Mouse (Mus musculus) layer of hippocampus, postnatal 14 days (tissue): Measurements from ENCODE around the gene Tmbim7. TPM values are rescaled to one million over a fixed set of nuclear protein-coding genes. Genes with fewer than 3 reads are reported as not detected.
"Not testable (repeated sequence)": the region's sequence is repeated elsewhere in the genome, so short reads cannot be mapped to it uniquely, and the experiment has no call there.

ENCODE experiments used
- DNase-seq, 2 experiments: peaks; one replicate each; pipeline ENCODE4 v3.0.0; 2021 to 2022; ENCODE audit warnings: low spot score in 2 of 2, mixed read lengths in 1 of 2
- long read RNA-seq, 2 experiments: library from polyadenylated mRNA; stranded (forward); transcript quantifications; one replicate each; pipeline ENCODE4 v2.0.0; 2021
- total RNA-seq, 2 experiments: library from RNA; stranded (reverse); gene quantifications; 2 replicates each; pipeline ENCODE4 v1.2.3; 2021

Tmbim7 gene
- not detected for total RNA-seq
- long read RNA-seq, experiment 1, result 0 reads
- long read RNA-seq, experiment 2, partial matches to known transcripts, result 0 of 1 reads
- long read RNA-seq, experiment 2, other reads (novel, unspliced or antisense), result 1 of 1 reads

DNA sequence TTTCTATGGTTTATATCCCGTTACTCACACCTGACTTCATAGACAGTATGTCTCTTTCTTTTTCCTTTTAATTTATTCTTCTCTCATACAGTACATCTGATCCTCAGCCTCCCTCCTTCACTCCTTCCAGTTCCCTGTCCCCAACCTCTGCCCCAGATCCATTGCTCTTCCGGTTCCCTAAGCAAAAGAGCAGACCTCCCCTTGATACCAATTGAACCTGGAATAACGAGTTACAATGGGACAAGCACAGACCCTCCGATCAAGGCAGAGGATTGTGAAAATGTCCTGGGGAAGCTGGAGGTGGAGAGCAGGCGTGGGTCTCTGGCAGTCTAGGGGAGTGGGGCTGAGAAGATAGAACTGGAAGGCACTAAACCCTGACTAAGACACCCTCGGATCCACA lies at the start of gene Tmbim7:
Tmbim7 (plus strand) TSS at position 301 of the 400 bp plus-strand sequence.
- DNase-seq, result no peak

DNA sequence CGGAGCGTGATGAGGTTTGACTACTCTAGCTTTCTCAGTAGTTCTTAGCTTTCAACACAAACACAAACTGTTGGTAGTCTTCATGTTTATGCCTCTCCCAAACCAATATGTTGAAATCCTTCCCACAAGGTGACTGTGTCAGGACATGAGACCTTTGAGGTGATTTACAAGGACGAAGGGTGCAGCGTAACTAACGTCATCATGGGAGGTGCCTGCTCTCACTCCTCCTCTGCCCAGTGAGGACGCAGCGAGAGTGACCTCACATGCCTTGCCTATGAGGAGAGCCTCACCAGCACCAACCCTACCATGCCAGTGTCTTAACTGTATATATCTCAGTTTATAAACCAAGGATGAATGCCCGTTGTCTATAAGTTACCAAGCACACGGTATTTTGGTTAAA lies 43.9 kb upstream of the Tmbim7 start:
- DNase-seq, result no peak

DNA sequence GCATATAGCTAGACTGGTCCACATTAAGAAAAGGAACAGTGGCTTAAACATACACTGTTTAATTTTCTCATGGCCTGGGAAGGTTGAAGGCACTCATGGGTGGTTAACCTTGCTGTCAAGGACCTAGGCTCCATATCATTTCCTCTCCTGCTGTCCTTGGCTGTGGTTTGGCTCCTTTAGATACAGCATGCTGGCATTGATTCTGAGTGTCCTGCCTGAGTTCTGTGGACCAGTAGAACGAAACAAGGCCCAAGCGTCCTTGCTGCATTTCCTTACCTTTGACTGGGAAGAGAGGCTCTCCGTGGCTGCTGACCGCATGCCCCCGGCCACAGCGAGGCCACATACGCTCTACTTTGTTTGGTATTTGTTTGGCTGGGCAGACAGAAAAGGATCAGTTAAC lies 41.7 kb upstream of the Tmbim7 start:
- DNase-seq, result no peak

DNA sequence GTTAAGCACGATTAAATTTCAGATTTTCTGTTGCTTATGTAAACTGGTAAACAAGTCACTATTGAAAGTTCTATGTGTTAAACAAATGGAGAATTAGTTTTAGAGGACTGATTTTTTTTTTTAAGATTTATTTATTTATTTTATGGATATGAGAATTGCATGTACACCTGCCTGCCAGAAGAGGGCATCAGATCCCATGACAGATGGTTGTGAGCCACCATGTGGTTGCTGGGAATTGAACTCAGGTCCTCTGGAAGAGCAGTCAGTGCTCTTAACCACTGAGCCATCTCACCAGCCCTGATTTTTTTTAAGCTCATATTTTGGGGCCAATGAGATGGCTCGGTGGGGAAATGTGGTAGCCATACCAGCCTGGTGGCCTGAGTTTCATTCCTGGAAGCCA lies 39.1 kb upstream of the Tmbim7 start:
- not testable (repeated sequence) for DNase-seq

DNA sequence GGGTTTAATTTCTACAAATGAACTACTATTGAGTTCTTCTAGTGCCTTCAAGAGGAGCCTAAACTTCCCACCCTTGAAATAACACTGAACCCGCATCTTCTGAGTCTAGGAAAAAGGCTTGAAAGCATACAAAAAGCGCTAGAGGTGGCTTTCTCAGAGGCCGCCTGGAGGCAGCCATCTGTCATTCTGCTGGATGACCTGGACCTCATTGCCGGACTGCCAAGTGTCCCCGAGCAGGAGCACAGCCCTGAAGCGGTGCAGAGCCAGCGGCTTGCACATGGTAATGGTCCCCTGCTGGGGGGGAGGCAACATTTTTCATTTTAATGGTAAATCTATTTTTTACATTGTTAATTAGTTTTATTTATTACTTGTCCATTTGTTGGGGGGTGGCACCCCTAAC lies 30.5 kb upstream of the Tmbim7 start:
- DNase-seq, result no peak

DNA sequence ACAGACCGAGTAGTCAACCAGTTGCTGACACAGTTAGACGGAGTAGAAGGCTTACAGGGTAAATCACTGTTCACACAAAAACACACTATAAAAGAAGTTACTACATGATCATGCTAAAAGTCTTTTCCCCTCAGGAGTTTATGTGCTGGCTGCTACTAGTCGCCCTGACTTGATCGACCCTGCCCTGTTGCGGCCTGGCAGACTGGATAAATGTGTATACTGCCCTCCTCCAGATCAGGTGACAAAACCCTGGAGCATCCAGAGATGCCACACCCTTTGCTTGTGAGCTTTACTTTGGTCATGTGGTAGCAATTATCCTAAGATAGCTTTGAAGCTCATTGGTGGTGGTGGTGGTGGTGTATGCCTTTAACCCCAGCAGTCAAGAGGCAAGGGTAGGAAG lies 20.9 kb upstream of the Tmbim7 start:
- no peak for DNase-seq

DNA sequence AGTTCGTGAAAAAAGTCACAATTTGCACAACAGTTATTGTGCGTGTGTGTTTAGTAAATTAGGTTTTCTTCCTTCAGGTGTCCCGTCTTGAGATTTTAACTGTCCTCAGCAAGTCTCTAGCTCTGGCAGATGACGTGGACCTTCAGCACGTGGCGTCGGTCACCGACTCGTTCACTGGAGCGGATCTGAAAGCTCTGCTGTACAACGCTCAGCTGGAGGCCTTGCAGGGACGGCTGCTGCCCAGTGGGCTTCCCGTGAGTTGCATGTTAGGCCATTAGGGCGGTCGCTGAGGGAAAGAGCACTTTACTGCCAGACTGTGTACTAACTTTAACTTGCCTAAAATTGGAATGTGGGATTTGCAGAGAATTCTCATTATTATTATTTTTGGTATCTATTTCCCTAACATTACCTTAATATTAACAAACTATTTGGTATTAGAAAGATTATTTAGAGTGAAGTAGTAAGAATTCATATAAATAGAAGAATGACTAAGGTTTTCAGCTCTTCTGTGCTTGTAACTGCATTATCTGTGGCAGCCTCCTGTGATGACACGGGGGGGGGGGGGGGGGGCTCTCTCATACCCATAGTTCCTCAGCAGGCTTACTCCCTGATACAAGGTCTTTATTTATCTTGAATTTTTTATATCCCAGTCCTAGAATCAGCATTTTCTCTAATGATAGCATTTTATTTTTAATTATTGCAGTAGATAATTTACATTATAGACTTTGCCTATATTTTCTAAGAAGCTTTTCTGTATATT lies 19.3 kb upstream of the Tmbim7 start:
- DNase-seq, result no peak

DNA sequence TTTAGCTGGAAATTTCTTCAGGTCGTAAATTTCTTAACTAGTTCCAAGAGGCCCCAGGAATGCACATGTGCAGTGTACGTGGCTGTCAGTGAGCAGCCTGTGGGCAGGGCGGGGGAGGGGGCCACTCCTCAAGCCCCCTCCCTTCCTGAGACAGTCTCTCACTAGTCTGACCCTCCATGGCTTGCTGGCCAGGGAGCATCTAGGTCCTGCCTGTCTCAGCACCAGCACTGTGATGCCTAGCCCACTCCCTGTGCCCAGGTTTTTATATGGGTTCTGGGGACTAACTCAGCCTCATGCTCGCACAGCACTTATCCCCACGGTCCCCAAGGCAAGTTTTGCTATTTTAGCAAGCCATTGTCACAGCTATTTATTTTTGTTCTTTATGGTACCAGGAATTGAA lies 18.7 kb upstream of the Tmbim7 start:
- DNase-seq, result no peak

DNA sequence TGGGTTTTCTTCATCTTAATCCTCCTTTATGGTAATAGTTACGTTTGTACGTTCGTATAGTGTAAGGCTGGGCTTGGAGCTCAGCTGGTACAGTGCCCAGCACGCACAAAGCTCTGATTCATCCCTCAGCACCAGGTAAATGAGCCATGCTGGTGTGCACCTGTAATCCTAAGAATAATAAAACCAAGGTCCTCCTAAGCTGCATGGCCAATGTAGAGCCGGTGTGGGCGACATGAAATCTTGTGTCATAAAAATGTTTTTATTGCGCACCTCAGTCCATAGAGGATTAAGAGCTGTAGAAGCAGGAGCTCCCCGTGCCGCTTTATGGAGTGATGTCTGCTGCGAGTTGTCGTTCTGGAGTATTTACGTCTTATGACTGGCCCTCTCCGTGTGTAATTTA lies 17.7 kb upstream of the Tmbim7 start:
- DNase-seq, result no peak

DNA sequence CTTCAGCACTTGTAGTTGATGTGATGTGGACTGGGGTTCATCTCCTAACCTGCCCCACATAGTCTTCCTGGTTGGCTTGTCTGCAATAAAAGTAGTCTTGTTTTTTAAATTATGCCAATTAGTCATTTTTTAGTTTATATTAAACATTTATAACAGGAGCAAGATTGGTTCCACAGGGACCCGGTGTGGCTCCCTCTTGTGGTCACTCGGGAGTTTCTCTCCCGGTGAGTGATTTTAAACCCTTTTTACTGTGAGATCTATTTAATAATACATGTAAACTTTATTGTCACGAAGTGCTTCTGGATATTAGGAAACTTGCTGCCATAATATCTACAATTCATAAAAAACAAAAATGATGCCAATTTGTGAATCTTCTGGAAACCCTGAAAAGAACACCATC lies 17.0 kb upstream of the Tmbim7 start:
- no peak for DNase-seq

DNA sequence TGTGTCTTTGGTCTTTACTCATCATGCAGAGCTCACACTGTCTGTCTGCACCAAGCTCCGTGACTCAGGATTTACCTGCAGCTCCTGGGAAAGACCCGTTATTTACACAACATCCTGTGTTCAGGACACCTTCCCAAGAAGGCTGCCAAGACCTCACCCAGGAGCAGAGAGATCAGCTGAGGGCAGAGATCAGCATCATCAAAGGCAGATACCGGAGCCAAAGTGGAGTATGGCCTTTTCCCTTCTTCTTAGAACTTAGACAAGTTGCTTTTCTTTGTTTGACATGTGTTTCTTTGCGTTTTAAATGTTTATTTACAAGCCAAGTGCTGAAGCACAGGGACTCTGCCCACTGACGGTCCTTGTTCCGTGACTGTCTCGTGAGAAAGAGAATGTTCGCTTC lies 15.7 kb upstream of the Tmbim7 start:
- DNase-seq, result no peak

DNA sequence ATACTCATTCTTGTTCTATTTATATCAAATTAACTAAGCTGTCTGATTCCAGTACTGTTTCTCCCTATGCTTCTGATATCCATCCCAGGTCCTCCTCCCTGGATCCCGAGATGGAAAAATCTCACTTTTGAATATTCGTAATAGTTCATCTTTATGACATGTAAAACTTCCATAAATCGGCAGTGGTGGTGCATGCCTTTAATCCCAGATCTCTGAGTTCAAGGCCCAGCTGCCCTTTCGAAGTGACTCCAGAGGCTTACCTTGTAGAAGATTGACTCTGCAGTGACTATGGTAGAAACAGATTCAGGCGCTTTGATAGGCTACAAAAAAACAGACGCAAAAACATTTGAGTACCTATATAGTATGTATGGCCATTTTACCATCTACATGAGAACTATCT lies 6.4 kb upstream of the Tmbim7 start:
- no peak for DNase-seq

DNA sequence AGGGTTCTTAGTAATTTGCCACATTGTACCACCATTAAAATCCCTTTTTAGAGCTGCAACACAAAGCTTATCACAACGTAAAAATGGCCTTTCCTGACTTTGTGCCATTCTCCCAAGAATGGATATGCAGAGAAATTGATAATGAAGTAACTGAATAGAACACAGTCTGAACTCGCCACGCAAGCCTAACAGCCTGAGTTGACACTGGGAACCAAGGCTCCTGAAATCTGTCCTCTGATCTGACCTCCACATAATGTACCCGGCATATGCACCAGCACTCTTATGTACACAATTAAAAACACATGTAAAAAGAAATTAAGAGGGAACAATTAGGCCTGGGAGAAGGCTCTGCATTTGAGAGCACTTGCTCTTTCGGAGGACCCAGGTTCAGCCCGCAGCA lies 5.7 kb upstream of the Tmbim7 start:
- no peak for DNase-seq

DNA sequence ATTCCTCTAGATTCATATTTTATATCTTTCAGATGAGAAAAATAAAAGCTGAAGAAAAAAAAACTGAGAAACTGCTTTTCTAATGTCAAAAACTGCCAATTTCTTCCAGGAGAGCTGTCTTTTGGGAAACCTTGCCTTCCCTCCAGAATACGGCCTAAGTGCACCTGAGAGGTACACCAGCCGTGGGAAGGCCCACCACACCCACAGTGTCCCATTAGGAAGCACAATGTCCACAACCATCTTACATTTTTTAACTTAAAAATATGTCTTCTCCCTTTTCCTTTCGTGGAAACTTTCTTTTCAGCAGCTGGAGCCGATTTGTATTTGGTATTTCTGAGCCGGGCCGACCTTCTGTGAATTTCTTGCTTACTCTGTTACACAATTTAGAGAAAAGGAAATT lies 4.4 kb upstream of the Tmbim7 start:
- DNase-seq, result no peak

DNA sequence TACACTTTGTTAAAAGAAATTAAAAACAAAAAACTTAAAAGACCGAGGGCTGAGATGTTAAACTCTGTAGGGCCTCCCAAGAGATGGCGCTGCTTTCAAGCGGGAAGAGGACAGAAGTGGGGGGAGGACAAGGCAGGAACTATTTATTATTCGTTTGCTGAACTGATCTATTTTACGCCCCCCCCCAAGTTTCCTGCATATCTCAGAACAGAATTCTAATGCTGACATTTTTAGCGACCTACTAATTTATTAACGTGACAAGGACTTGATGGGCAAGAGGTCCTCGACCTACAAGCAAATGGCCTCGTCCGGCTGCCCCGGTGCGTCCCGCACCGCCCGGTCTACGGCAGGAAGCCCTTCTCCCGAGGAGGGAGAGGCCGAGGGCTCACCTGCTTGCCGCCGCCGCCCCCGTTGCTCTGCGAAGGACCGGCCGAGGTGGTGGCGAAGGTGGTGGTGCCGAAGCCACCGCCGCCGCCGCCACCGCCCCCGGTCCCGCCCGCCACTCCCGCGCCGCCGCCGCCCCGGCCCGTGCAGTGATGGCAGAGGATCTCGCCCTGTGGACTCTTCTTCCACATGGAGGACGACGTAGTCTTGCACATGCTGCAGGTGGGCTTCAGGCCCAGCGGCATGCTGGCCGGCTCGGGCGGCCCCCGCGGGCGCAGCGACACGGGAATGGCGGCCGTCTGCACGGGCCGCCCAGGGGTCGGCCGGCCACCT lies 3.8 kb upstream of the Tmbim7 start:
- peak; percentile 31 to 65 for DNase-seq

DNA sequence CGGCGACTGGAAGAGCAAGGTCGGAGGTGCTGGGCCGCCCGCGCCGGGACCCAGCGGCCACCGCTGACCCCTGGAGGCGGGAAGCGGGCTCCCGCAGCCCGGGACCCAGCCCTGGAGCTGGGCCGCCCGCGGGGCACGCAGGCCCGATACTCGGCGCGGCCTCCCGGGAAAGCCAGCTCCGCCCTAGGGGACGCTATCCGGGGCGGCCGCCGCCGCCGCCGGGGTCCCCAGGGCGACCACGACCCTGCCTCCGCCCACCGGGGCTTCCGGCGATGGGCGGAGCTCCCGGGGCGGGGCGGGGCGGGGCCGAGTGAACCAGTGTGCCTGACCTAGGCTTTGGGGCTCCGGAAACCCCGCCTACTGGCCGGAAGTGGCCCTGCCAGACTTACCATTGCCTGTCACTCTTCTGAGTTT lies 3.3 kb upstream of the Tmbim7 start:
- DNase-seq, result peak; percentile 80 to 87

DNA sequence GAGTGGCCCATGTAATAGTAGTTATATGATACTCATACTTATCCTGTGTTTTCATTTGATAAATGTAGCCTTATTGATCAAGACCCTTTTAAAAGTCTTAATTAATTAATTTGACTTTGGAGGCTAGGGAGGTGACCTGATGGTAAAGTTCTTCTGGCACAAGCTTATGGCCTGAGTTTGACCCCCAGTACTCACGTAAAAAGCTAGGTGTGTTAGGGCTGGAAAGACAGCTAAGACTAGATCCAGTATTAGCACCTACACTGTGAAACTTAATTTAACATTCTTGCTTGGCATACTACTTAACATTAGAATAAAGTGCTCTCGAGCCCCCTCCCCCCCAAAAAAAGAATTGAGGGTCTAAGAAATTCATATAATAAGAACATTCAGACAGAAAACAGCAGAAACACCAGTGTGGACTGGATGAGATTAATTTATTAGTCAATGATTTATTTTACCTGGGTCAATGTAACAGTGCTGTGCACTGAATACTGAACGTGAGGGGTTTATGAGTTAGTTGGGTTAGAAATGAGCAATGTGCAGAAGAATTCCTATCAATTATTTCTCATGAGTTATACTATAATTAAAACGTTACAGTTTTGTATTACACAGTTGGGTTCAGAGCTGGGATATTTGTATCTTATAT lies 2.7 kb upstream of the Tmbim7 start:
- DNase-seq, result no peak

DNA sequence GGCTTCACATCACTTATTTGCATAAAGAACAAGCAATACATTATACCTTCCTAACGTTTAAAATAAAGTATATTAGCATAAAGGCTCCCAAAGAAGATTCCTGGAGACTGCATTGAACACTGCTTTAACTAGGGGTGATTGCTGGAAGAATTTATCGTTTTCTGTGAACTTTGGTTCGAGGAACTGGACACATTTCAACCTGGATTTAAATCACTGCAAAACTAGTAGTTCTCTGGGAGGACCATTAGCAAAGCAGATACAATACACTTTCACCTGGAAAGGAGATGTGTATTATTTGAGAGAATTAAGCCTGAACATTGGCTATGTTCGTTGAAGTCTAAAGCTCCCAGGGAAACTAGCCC lies 2.2 kb upstream of the Tmbim7 start:
- DNase-seq, result no peak

DNA sequence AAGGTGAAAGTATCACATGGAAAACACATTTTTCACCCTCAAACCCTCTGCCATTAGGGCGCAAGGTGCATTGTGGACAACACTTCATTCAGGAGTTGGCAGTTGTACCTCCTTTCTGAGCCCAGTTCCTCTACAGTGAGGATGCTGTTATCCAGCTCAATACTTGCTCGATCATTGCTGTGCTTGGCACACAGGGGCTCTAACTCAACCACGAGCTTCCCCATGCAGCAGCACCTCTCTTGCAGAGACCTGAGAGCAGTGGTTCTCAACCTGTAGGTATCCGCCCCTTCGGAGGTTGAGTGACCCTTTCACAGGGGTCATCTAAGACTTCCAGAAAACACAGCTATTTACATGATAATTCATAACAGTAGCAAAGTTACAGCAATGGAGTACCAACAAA lies 640 bp downstream of the Tmbim7 start:
- no peak for DNase-seq

DNA sequence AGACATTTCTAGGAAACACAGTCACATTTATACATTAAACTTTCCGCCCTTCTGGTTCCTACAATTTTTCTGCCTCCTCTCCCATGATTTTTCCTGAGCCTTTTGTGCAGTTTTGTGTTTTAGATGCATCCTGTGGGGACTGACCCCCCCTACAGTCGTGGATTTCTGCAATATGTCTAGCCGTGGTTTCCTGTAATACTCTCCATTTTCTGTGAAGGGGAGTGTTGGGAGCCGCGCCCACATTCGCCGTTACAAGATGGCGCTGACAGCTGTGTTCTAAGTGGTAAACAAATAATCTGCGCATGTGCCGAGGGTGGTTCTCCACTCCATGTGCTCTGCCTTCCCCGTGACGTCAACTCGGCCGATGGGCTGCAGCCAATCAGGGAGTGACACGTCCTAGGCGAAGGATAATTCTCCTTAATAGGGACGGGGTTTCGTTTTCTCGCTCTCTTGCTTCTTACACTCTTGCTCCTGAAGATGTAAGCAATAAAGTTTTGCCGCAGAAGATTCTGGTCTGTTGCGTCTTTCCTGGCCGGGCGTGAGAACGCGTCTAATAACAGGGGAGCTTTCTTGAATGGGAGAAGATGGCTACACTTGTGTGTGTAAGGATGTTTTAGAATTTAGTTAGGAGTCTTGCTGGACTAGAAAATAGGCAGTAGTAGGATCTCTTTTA lies 2.1 kb downstream of the Tmbim7 start:
- DNase-seq, result not testable (repeated sequence)

DNA sequence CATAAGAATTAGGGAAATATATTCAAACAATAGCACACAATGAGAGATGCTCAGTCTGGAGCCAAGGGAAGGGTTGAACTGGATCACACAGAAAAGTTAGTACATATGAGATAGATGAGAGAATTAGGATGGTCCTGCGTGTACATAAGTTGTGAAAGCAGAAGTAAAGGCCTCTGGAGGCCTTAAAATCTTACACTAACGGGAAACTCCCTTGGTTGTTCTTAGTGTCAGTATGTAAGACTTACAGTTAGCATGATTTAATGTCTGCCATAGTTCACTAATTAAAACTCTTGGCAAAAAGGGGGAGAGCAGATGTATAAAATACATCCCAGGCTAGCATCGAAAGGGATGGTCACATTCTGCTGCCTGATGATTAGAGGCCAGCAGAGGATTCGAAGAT lies 2.8 kb downstream of the Tmbim7 start:
- DNase-seq, result no peak

DNA sequence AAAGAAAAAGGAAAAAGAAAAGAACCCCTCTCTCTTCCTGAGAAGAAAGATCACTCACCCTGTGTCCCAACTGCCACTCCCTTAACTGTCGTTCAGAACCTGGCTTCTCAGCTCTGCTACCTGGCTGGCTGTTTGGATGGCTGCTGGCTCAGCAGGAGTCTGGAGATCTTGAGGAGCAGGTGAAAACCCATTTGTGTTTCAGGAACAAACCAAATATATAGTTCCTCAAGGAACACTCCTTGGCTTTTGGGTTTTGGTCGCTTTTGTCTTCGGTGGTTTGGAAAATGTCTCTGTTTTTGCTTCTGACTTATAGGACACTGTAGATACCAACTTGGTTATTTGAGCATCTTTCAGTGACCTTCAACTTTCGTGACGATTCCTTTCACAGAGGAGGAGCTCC lies 6.1 kb downstream of the Tmbim7 start, which contains the start of gene Gatad1:
Gatad1 (minus strand) TSS at position 101 of the 400 bp plus-strand sequence.
- no peak for DNase-seq
